Mouse (Mus musculus): ENCODE results near the gene Olfr790.

DNA sequence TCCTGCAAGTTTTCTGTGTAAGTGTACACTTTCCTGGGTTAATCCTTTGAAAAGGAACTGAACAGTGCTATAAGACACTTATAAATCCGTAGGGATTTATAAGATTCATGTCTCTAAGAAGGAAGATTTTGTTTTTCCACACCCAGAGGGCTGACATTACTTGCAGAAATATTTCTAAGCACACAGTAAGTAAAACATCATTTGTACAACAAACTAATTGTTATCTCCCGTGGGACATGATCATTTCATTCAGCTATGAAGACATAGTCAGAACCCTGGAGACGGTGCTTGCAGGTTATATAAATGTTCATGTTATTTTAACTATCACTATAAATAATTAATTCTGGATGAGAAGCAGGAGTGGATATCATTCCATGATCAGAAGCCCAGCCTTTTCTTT, 23.2 kb downstream of the Olfr790 start, which contains the start of gene Olfr791:
- TF ChIP-seq CTCF (IDR thresholded peaks at IDR 0.05; ENCODE audit: control insufficient read depth, insufficient read depth, low read length): no peak
- TF ChIP-seq POLR2A (IDR thresholded peaks at IDR 0.05; ENCODE audit: borderline replicate concordance, control insufficient read depth, low read depth, low read length): no peak

All from bone marrow, adult 2 months (tissue).